Mouse (Mus musculus) hindbrain, embryonic 13.5 days (tissue): ENCODE data around the gene Wap. TPM values are rescaled to one million over a fixed set of nuclear protein-coding genes. Genes with fewer than 3 reads are reported as not detected.

ENCODE experiments used
- ATAC-seq: fragments of 200-750 bp; cut with Nextera tagmentation; 2 replicates; pipeline ENCODE4 v1.8.0; 2017; ENCODE audit warnings: moderate TSS enrichment; ENCODE audit not compliant: low FRiP score
- H3K27ac ChIP-seq: fragments of 300-500 bp; sonication (generic); 2 replicates; pipeline ENCODE4 v1.5.1; 2015; ENCODE audit warnings: inconsistent platforms, mild to moderate bottlenecking, moderate library complexity
- H3K27me3 ChIP-seq: fragments of 300-500 bp; sonication (generic); 2 replicates; pipeline ENCODE4 v1.6.1; 2015; ENCODE audit warnings: mild to moderate bottlenecking, inconsistent platforms
- H3K36me3 ChIP-seq: fragments of 300-500 bp; sonication (generic); 2 replicates; pipeline ENCODE4 v1.6.1; 2015; ENCODE audit warnings: mild to moderate bottlenecking, inconsistent platforms
- H3K4me1 ChIP-seq: fragments of 300-500 bp; sonication (generic); replicated peaks from 2 replicates; pipeline ENCODE4 v1.6.1; 2015; ENCODE audit warnings: inconsistent platforms
- H3K4me2 ChIP-seq: fragments of 300-500 bp; sonication (generic); 2 replicates; pipeline ENCODE4 v1.6.1; 2015; ENCODE audit warnings: inconsistent platforms, mild to moderate bottlenecking, moderate library complexity
- H3K4me3 ChIP-seq: fragments of 300-500 bp; sonication (generic); 2 replicates; pipeline ENCODE4 v1.5.1; 2015; ENCODE audit warnings: mild to moderate bottlenecking, inconsistent platforms
- H3K9ac ChIP-seq: fragments of 300-500 bp; sonication (generic); 2 replicates; pipeline ENCODE4 v1.6.1; 2015; ENCODE audit warnings: mild to moderate bottlenecking, inconsistent platforms
- H3K9me3 ChIP-seq: fragments of 300-500 bp; sonication (generic); 2 replicates; pipeline ENCODE4 v1.6.1; 2016; ENCODE audit warnings: inconsistent platforms
- WGBS: fragments of 180-500 bp; shearing (Covaris S2); methylation state at CpG from one replicate; pipeline ENCODE4 v1.1.7; 2015; 5-methylcytosine and 5-hydroxymethylcytosine counted together
- polyA plus RNA-seq: library from polyadenylated mRNA; unstranded; fragments of >200 nt; fragmentation: Nextera tagmentation; extraction: Ambion mirVana; gene quantifications from 2 replicates; pipeline ENCODE4 v1.2.1, GENCODE M21; 2015

Gene Wap
- polyA plus RNA-seq, 1 experiment from 2014 or later: not detected

DNA sequence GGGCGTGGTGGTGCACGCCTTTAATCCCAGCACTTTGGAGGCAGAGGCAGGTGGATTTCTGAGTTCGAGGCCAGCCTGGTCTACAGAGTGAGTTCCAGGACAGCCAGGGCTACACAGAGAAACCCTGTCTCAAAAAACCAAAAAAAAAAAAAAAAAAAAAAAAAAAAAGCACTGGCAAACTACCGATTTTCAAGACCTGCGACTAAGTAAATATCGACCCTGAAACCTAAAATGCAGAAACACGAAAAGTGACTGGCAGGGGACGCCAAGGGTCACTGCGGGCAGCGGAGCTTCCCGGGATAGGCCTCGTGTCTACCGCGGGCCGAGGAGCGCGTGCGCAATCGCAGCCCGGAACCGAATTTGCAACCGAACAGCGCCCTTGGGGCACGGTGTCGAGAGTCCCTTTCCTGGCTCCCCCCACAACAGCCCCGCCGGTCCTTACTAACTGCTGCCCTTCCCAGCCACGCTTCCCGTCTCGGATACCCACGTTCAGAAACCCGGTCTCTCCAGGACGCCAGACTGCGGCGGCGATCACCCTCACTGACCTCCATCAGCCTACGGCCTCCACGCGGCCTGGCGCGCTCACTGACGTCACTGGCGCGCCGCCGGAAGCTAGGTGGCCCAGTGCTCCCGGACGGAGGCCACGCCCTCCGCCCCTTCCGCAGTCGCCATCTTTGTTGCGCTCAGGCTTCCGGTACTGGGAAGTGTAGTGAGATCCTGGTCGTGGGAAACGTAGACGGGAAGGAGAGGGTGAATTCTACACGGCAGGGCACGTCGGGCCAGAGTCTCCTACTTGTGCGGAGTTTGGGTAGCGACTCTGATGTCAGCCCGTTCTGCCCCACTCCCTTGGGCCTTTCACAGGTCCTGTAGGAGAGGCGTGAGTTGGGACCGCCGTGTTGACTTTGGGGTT, 12.7 kb downstream of the Wap start, which contains the start of gene Tbrg4:
Gene Tbrg4 (minus strand): TSS at position 590 of the 910 bp plus-strand sequence.
- no peaks in the 10 kb centered on the region for H3K27me3 ChIP-seq
- H3K4me3 ChIP-seq: peak within 1 kb of the TSS; percentile 71
- no peaks in the 10 kb centered on the region for H3K9me3 ChIP-seq
- H3K36me3 ChIP-seq: peaks cover 34% of the 10 kb centered on the region
- peak within 1 kb of the TSS; percentile 90 for H3K4me2 ChIP-seq
- H3K4me1 ChIP-seq: peaks cover 33% of the 10 kb centered on the region
- peak within 1 kb of the TSS; percentile 91 for H3K27ac ChIP-seq
- peak within 1 kb of the TSS; percentile 84 for H3K9ac ChIP-seq
- peak; percentile 94 for ATAC-seq
- under 1% methylated on average over 66 of the region's 66 CpGs for WGBS

DNA sequence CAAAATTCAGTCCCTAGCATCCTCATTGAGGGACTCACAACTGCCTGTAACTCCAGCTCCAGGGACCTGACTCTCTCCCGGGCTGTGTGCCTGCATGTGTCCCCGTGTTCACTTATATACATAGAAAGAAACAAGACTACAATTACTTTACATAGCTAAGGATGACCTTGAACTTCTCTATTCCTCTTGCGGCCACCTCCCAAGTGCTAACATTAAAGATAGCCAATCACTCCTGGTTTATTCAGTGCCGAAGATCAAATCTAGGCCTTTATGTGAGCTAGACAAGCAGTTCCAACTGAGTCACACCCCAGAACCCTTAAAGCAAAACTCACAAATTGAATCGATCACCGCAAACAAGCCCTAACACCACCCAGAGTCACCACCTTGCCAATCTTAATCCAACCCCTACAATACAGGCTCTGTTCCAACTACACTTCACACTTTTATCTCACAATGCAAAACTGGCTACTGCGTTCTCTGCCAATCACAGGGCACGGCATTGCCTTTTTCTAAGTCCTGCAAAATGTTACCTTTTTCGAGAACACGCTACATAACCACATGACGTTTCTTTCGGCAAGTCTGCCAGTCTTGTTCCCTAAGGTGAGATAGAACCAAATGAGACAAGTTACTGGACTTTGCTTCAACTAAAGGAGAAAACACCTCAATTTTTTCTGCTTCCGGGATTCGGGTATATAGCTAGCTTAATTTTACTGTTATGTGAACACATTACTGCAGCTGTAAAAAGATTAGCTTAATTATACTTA, 13.6 kb downstream of the Wap start:
- H3K9me3 ChIP-seq: no peaks in the 10 kb centered on the region
- no peak overlapping the region for H3K27ac ChIP-seq
- peaks cover 43% of the 10 kb centered on the region for H3K36me3 ChIP-seq
- peak overlapping the region; percentile 84 for H3K9ac ChIP-seq
- H3K4me1 ChIP-seq: peaks cover 33% of the 10 kb centered on the region
- ATAC-seq: no peak
- no peaks in the 10 kb centered on the region for H3K27me3 ChIP-seq
- peak overlapping the region; percentile 71 for H3K4me3 ChIP-seq
- peak overlapping the region; percentile 60 for H3K4me2 ChIP-seq
- 74% methylated on average over 14 of the region's 14 CpGs for WGBS

DNA sequence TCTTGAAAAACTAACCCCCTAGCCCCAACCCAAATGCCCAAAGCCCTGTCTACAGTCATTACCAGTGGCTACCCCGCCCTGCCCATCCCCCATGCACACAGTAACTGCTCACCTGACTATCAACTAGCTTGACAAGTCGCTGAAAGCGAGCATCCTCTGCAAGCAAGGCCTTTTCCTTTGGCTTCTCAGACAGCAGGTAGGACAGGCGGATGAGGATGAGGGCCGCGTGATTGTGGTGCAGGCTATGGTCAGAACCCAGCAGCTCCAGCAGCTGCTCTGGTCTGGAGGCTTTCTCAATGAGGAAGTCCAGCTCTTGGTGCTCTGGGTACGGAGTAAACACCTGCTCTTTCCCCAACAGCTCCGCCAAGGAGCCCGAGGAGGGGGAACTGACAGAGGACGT, 14.7 kb downstream of the Wap start:
- Histone ChIP-seq H3K4me3 (peak overlapping the region; percentile 8; the same call in 1 of the 2 replicates), H3K4me2 (no peak overlapping the region), H3K27ac (no peak overlapping the region), H3K4me1 (peaks cover 33% of the 10 kb centered on the region), H3K9ac (no peak overlapping the region), H3K27me3 (no peaks in the 10 kb centered on the region), H3K36me3 (peaks cover 54% of the 10 kb centered on the region), H3K9me3 (no peaks in the 10 kb centered on the region)
- ATAC-seq: no peak
- WGBS: 92% methylated on average over 10 of the region's 10 CpGs

DNA sequence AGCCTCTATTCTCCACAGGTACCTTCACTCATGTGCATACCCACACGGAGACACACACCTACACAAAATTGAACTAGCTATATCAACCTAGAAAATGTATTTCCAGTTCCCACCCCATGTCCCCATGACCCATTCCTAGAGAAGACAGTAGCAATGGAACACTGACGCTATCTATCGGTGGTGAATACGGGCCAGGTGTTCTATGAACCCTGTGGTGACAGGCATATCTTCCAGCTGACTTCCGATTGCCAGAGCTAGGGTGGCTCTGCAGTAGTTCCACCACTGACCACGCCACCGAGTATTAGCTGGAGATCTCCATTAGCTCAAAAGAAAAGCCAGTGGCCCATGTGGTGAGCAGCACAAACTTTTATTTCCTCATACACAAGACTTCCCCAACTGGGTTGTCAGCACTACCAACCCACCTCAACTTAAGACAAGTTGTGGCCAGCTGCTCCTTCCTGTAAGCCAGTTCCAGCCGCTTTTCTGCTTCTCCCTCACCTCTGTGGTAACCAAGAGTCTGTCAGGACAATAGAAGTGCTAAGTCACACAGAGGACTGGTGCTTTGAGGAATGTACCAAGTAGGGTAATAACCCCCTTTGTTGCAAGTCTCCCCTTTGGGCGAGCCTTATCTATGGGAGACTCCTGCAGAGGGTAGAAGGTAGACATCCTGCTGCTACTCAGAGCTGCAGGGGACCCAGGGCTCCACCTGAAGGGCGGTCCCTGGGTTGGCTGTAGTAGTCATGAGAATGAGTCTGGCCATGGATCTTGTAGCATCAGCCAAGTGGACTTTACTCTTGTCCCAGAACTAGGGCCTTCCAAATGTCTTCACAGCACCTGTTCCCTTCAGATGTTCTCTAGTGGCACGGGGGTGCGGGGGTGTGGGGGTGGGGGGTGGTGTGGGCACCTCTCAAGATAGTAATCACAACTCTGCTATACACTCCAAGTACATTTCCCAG, 22.9 kb downstream of the Wap start:
- no peak overlapping the region for H3K27ac ChIP-seq

DNA sequence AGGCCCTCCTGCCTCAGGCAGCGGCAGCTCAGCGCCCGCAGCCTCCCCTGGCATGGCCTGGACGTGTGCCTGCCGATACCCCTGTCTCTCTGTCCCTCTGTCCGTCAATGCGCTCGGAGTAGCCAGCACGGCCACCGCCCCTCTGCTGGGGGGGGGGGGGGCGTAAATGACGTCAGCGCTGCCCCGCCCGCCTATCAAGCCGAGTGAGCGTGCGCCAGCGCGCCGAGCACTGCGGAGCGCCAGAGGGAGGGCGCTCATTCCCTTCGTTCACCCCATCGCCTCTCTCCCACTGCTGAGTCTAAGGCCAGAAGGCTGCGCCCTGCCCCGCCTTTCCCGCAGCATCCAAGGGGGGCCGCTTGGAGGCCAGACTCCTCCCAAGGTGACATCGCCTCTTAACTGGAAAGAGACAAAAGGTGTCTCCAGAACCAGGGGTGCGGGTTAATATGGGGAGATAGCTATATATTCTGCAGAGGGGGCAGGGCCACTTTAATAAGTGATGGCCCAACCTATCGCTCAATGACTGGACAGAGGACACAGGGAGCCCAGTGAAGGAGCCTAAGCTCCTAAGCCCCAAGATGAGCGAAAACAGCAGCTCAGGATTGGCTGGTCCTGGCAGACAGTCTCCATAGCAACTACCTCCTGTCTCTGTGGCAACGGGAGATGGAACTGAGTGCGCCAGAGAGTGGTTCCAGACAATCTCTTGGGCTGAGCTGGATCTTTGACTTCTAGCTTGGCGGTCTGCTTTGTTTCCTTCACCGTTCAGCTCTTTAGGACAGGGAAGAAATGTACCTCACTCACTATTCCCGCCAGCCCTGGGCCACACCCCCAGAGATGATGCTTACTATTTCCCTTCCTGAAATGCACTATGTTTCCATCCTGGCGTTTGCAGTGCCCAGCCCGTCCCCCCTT, 32.7 kb downstream of the Wap start, which contains the start of gene Nacad:
Gene Nacad (minus strand): TSS at position 563 of the 909 bp plus-strand sequence.
- peak within 1 kb of the TSS; percentile 98 for H3K4me2 ChIP-seq
- H3K9ac ChIP-seq: peak within 1 kb of the TSS; percentile 95
- peak within 1 kb of the TSS; percentile 75 for H3K4me3 ChIP-seq
- H3K4me1 ChIP-seq: peaks cover 55% of the 10 kb centered on the region
- no peaks in the 10 kb centered on the region for H3K27me3 ChIP-seq
- H3K27ac ChIP-seq: peak within 1 kb of the TSS; percentile 99
- peak; percentile 93 for ATAC-seq
- H3K9me3 ChIP-seq: no peaks in the 10 kb centered on the region
- peaks cover 30% of the 10 kb centered on the region for H3K36me3 ChIP-seq
- WGBS: 2% methylated on average over 34 of the region's 41 CpGs

More for the DNA sequence above, 22.9 kb downstream of the Wap start:
- H3K4me2 ChIP-seq: no peak overlapping the region
- 92% methylated on average over 12 of the region's 12 CpGs for WGBS
- H3K4me1 ChIP-seq: no peaks in the 10 kb centered on the region
- ATAC-seq: no peak
- H3K27me3 ChIP-seq: no peaks in the 10 kb centered on the region
- H3K9me3 ChIP-seq: no peaks in the 10 kb centered on the region
- H3K4me3 ChIP-seq: no peak overlapping the region
- no peak overlapping the region for H3K9ac ChIP-seq
- H3K36me3 ChIP-seq: peaks cover 92% of the 10 kb centered on the region

- H3K27ac ChIP-seq: peak overlapping the region; percentile 99
- H3K9ac ChIP-seq: peak overlapping the region; percentile 95
- no peaks in the 10 kb centered on the region for H3K9me3 ChIP-seq
- H3K4me2 ChIP-seq: peak overlapping the region; percentile 98
- H3K36me3 ChIP-seq: peaks cover 32% of the 10 kb centered on the region
- no peak for ATAC-seq
- peaks cover 62% of the 10 kb centered on the region for H3K4me1 ChIP-seq
- H3K27me3 ChIP-seq: no peaks in the 10 kb centered on the region
- 9% methylated on average over 13 of the region's 13 CpGs for WGBS
- H3K4me3 ChIP-seq: peak overlapping the region; percentile 75
Observed at GRCm38 (mm10) chr11:6605021-6605481, 33.4 kb downstream of the Wap start.

DNA sequence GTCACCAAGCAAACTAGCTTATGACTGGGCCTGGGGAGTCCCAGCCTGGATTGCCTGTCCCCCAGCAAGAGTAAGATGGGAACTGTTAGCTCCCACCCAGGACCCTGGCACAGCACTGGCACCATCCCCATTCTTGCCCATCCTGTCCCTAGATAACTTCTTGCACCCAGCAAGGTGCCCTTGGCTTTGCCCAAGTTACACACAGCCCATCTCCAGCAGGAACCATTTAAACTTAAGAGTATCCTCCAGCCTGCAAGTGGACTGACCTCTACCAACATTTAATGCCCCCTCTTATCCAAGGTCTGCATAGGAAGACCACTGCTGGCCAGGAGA, 33.9 kb downstream of the Wap start:
- Histone ChIP-seq H3K9me3 (no peaks in the 10 kb centered on the region), H3K36me3 (peaks cover 35% of the 10 kb centered on the region), H3K9ac (peak overlapping the region; percentile 95), H3K4me2 (peak overlapping the region; percentile 98), H3K27me3 (no peaks in the 10 kb centered on the region), H3K27ac (peak overlapping the region; percentile 99), H3K4me1 (peaks cover 67% of the 10 kb centered on the region), H3K4me3 (peak overlapping the region; percentile 75)
- ATAC-seq: no peak

GRCm38 (mm10) chr11:6603887-6604603, 34.4 kb downstream of the Wap start:
- Histone ChIP-seq H3K4me1 (peaks cover 72% of the 10 kb centered on the region), H3K9me3 (no peaks in the 10 kb centered on the region), H3K4me2 (peak overlapping the region; percentile 98), H3K27ac (peak overlapping the region; percentile 99), H3K27me3 (no peaks in the 10 kb centered on the region), H3K36me3 (peaks cover 35% of the 10 kb centered on the region), H3K9ac (peak overlapping the region; percentile 95), H3K4me3 (peak overlapping the region; percentile 75)
- ATAC-seq: peak; percentile 22
- WGBS: 15% methylated on average over 12 of the region's 12 CpGs

GRCm38 (mm10) chr11:6603224-6603623, 35.2 kb downstream of the Wap start:
- H3K4me3 ChIP-seq: peak overlapping the region; percentile 75
- peak overlapping the region; percentile 95 for H3K9ac ChIP-seq
- H3K27ac ChIP-seq: peak overlapping the region; percentile 99
- peaks cover 81% of the 10 kb centered on the region for H3K4me1 ChIP-seq
- no peaks in the 10 kb centered on the region for H3K9me3 ChIP-seq
- H3K27me3 ChIP-seq: no peaks in the 10 kb centered on the region
- ATAC-seq: no peak
- peaks cover 38% of the 10 kb centered on the region for H3K36me3 ChIP-seq
- H3K4me2 ChIP-seq: peak overlapping the region; percentile 98
- WGBS: 84% methylated on average over 9 of the region's 9 CpGs

- H3K4me3 ChIP-seq: peak overlapping the region; percentile 75
- peak overlapping the region; percentile 99 for H3K27ac ChIP-seq
Observed at GRCm38 (mm10) chr11:6602662-6603061, 35.8 kb downstream of the Wap start.

More at GRCm38 (mm10) chr11:6602662-6603061, 35.8 kb downstream of the Wap start:
- peaks cover 44% of the 10 kb centered on the region for H3K36me3 ChIP-seq
- 90% methylated on average over 9 of the region's 9 CpGs for WGBS
- H3K9ac ChIP-seq: peak overlapping the region; percentile 95
- H3K4me2 ChIP-seq: peak overlapping the region; percentile 98
- H3K9me3 ChIP-seq: no peaks in the 10 kb centered on the region
- peaks cover 86% of the 10 kb centered on the region for H3K4me1 ChIP-seq
- ATAC-seq: no peak
- no peaks in the 10 kb centered on the region for H3K27me3 ChIP-seq
